Mouse (Mus musculus): ENCODE data around the gene Stxbp5.

Gene Stxbp5

DNA sequence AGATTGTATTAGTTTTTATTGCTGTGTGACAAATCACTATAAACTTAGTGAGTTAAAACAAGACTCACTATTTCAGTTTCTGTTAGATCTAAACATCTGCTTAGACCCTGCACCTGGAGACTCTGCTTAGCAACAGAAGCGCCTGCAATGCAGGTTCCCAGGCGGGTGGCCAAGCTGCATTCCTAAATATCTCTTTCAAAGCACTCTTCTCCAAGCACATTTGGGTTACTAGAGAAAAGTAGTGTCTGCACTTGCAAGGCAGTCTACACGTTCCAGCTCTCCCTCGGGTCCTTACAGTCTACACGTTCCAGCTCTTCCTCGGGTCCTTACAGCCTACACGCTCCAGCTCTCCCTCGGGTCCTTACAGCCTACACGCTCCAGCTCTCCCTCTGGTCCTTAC, 44.1 kb downstream of the Stxbp5 start:
- no peak for DNase-seq

DNA sequence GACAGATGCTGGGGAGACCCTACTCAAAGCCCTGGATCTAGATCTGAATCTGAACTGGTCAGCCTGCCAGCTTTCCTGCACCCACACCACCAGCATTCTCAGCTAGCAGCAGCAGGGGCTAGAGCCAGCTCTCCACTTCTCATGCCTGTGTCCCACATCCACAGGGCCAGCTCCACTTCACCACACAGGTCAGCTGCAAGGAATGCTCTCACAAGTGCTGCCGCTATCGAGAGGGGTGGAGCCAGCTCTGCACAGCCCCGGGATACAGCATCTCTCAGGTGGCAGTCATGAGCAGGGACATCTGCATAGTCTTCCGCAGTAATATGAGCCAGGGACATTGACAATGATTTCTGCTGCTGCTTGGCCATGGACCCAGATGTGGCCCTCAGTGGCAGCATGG, 54.5 kb downstream of the Stxbp5 start:
- DNase-seq, result no peak

DNA sequence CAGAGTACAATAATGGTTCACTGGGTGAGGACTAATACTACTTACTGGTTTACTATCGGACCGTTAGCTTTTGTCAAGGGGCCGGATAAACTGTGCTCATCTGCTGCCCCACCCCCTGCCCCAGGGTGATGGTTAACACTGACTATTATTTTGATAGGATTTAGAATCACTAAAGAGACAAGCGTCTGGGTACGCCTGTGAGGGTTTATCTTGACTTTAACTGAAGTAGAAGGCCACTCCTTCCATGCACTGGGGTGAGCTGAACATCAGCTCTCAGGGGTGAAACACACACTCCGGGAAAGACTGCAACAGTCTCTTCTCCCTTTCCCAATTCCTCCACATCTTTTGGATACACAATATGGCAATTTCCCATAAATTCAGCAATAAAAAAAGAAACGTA, 61.5 kb downstream of the Stxbp5 start:
- DNase-seq, result no peak

DNA sequence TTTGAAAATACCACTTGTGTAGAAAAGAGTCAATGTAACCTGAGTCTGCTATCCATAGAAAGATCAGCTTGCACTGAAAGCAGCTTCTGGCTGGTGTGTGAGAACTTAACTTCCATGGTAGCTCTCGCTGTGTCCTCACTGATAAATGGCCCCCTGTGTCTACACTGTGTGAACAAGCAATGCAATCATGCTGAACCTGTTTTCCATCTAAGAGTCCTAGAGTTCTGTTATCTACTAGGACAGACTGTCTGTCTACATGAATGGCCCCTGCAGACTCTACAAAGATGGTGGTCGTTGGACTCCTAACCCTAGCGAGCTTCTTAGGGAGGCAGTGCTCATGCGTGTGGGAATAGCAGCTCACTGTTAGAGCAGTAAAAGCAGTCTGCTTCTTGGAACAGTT, 65.9 kb downstream of the Stxbp5 start:
- DNase-seq, result no peak

DNA sequence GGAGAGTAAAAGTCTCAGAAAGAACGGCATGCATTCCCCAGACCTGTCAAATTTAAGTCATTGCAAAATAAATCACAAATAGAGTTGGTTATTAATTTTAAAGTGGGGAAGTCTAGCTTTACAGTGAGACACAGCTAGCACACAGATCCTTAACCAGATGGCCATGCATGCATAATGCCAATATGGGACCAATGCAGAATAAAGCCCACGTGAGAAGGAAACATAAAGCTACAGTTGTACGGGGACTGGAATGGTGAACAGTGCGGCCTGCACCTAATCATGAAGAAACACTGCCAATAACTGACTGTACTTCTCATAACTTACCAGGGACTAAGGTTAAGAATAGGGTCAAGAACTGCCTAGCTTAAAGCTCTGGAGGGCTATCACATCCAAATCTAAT, 67.9 kb downstream of the Stxbp5 start:
- no peak for DNase-seq

DNA sequence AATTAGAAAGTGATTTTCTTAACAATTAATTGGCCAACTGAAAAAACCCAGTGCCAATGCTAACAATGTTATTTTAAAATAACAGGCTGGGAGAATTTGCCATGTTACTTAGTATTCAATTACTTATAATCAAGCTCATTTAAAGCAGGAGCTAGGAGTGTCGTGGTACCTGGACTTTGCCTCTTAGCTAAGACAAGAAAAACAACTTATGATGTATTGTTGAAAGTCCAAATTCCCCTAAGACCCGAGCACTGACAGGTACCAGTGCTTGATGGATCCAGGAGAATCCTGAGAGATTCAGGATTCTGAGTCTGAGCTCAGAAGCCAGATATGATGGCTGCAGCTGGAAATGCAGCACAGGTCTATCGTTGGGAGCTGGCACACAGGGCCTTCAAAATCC, 71.1 kb downstream of the Stxbp5 start:
- DNase-seq, result no peak

DNA sequence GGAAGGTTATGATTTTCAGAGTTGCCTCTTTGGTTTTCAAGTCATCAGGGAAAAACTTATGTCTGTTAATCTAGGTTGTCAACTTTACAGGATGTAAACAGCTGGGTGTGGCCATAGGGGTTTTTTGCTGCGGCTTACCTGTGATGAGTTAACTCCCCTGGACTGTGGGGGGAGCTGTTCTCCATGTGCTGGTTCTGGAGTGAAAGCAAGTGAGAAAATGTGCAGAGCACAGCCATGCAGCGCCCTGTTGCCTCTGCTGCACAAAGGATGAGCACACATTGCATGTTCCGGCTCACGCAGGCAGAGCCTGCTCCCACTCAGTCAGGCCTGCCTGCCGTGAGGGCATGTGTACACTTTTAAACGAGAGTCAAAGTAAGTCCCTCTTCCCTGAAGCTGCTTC, 79.6 kb downstream of the Stxbp5 start:
- DNase-seq, result peak; percentile 13

DNA sequence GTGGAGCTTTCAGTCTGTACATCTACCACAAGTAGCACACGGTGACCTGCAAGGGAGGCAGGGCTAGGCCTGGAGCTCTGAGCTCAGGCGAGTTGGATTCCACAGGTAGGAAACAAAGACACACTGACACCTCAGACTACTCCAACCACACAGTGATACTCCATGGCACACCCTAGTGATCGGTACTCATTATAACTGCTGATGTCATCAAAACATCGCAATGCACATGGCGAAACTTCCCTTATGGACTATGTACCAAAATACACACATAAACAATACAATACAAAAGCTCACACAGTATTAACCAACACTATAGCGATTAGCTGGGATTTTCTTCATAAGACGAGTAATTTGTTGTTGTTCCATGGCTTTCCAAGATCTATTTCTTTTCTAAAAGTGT, 82.3 kb downstream of the Stxbp5 start:
- DNase-seq, result no peak

DNA sequence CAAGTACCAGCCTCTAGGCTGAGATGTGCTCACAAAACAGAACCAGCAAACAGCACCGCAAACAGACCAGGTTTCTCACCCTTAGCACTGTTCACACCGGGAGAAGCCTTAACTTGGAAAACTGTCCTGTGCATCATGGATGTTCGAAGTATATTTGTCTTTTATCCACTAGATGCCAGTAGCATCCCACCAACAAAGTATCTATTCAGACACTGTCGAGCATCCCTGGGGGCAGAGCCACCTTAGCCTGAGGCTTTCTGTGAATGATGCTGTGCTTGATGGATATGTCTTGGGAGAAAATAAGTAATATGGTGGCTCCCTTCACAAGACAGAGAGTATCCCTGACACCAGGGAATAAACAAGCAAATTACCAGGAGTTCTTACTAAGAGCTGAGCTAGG, 87.0 kb downstream of the Stxbp5 start:
- no peak for DNase-seq

DNA sequence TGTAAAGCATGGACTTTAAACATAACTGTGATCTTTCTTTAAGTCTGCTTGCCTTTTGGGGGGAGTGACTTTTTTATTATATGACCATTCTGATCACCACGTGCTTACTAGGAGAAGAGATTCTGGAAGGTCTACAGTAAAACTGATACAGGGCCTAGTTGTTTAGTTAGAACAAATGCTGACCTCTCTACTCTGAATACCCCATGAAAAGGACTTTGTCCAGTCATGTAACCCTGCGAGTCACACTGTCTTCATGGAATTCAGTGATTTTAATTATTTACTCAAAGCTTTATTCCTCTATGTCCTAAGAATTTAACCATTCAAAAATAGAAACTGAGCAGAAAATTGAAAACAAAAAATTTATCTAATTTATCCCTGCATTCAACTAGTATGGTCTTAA, 93.3 kb downstream of the Stxbp5 start:
- no peak for DNase-seq

DNA sequence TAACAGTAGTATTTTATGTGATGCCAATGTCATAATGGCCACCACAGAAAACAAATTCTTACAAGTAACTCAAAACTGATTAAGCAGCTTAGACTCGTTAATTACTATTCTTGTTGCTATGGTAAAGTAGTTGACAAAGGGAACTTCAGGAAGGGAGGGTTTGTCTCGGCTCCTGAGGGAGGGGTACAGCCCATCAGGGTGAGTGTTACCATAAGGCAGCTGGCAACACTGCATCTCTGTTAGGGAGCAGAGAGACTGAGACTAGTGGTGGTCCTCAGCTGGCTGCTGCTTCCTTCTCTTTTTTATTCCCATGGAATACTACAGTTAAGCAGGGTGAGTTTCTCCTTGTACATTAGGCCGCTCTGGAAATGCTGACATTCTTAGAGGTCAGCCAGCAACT, 95.5 kb downstream of the Stxbp5 start:
- DNase-seq, result no peak

DNA sequence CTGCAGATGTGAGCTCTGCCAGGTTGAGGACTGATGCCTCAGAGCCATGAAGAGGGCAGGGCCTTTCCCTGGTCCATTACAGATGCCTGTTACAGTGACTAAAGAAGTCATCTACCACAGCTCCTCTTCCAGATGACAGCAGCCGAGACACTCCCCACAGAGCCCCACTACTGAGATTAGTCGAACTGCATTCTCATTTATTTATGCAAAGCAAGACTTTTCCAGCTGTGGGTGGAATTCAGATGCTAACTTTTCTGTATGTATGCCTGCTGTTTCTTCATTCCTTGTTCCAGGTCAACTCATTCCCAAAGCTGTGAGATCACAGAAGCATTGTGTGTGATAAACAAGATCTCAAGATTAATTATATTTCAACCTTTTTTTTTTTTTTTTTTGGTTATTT, 97.8 kb downstream of the Stxbp5 start:
- DNase-seq, result no peak

DNA sequence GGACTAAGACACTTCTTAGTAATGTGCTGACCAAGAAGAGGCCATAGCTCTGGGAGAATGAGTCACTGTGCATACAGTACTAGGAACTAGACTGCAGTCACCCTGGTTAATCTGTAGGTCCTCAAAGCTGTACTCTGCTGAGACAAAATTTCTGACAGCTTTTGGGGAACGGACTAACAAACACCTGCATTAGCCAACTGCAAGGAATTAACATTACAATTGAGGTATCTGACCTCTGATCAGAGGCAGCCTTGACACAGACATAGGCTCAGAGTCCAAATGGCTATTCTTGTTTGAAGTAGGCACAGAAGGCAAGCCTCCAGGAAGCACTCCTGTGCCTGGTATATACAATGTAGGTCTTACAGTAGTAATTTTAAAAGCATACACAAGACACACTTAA, 99.3 kb downstream of the Stxbp5 start:
- DNase-seq, result no peak

DNA sequence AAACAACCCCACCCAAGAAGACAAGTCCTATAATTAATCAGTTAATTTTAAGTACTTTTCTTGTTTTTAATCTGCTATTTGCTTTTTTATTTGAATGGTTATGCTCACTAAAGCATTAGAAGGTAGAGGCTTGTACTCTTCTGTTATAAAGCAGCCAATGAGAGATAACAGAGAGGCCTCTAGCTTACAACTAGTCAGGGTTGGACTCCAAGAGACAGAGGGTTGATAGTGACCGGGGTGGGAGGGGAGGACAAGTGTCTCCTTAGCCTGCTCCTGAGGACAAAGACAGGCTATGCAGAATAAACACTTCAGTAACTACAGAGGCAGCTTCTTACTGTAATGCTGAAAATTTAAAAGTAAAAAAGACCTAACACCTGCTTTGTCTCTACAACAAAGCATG, 101.8 kb downstream of the Stxbp5 start:
- no peak for DNase-seq

DNA sequence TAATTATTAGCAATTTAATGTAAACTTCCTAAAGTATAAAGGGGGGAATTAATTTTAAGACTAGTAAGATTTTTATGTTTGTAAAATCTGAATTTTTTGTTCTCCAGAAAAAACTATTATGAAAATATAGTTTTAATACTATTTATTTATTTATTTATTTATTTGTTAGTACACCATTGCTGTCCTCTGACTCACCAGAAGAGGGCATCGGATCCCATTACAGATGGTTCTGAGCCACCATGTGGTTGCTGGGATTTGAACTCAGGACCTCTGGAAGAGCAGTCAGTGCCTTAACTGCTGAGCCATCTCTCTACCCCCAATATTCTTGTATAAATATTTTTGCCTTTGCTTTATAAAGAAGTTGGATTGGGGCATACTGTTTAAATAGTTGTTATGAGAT, 104.5 kb downstream of the Stxbp5 start:
- no peak for DNase-seq

DNA sequence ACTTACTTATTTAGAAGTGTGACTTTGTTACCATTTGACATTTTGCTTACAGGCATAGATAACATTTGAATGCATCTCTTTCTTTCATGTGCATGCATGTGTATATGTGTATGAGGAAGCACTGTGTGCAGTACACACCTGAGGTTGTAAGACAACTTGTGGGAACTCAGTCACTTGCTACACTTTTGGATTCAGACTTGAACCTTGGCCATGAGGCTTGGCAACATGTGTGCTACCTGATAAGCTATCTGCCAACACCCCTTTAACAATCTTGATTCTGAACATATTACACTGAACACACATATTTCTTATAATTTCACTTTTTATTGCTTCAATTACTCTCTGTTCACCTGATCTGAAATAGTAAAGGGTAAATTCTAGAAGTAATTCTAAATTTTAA, 106.5 kb downstream of the Stxbp5 start:
- DNase-seq, result no peak

DNA sequence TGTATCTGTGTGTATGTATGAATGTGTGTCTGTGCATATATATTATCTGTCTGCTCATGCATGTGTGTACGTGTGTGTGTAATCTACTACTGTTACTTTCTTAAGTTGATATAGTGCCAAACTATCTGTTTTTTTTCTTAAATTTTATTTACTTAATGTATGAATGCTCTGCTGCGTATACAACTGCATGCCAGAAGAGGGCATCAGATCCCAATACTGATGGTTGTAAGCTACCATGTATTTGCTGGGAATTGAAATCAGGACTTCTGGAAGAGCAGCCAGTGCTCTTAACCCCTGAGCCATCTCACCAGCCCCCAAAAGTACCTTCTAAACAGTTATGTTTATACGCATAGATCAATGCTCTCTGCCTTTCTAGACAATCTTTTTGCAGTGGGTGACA, 109.9 kb downstream of the Stxbp5 start:
- no peak for DNase-seq

DNA sequence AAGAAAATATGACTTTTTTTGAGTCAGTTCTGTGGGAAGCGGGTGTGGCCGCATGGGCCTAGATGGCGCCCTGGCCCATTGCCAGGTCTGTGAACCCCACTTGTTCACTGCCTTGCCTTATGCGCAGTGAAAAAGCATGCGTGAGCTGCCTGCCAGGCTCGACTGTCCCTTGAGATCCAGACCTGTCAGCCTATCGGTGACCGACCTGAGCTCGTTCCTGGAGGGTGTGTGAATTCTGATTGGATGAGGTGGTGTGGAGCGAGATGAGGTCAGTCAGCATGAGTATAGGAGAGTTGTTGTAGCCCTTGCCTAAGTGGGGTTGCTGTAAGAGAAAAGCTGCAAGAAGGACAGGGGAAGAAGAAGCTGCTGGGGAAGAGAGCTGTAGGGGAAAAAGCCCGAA, 114.4 kb downstream of the Stxbp5 start:
- DNase-seq, result no peak

DNA sequence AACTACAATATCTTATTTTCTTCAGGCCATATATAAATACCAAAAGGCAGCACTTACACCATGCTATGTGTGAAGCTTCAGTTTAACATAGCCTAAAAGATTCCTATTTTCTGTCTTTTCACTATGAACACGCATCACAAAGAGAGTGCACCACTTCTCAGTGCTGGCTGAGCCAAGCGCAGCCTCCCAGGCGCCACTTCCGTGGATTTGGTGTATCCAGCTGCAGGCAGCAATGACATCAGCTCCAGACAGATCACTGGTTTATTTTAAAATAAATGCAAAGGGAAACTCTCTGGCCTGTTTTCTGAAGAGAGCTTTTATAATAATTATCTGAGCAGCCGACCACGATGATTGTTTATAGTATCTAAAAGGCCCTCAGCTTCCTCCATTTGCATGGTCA, 115.2 kb downstream of the Stxbp5 start:
- DNase-seq, result no peak

DNA sequence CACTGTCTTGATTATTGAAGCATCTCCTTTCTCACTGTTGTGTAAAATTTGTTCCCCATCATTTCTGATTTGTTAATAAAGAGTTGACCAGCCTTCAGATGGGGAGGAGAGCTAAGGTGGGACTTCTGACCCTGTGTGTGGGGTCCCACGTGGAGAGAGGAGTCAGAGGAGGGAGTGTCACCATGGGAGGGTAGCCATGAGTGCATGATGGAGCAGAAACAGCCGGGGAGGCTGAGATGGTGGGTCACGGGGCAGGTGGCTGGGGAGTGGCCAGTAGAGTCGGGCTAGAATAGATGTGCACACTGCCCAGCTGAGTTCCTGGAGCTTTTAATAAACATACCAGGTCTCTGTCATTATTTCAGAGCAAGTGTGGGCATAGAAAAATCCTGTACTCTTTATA, 121.0 kb downstream of the Stxbp5 start:
- DNase-seq, result no peak

DNA sequence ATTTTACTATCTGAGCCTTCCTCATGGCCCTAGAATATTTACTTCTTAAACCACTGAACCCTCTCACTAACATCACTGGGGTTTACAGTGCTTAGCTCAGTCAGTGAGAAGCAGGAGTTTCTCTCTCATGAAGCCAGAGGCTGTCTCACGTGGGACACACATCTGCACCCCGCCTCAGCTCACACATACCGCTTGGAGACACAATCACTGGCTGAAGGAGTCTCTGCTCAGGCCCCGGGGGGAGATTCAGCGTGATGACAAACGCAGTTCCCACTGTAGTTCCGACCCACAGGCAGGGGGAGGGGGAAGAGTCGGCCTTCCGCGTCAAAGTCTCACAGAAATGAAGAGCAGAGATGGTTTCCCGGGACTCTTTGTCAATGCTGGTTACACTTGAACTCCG, 130.6 kb downstream of the Stxbp5 start:
- DNase-seq, result no peak

DNA sequence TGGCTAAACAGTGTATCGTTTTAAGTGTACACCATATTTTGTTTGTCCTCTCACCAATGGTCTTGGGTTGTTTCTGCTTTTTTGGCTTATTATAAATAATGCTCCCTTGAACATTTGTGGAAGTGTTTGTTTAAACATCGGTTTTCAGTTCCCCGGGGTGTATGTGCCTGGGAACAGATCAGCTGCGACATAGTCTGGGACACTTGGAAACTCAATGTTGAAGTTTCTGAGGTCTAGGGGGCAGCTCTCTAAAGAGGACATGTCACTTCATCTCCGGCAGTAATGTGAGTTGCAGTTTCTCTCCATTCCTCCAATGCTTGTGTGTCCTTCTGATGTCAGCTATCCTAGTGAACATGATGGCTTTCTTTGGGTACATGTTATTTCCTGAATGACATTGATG, 137.0 kb downstream of the Stxbp5 start:
- no peak for DNase-seq

DNA sequence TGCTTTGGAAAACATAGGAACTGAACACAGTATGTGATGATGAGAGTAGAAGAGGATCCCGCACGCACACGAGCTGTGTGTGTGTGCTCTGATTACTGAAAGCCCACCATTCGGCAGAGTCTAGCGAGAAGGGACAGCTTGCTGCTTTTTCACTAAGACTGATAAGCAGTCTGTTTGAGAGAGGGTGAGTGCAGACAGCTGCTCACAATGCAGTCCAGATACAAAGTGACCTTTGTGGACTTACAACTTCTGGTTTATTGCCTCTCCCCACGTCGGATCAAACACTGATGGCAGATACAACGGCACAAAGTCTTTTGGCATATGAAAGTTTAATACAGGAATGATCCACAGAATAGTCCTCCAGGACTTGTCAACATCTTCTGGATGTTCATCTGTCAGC, 140.6 kb downstream of the Stxbp5 start:
- DNase-seq, result no peak

DNA sequence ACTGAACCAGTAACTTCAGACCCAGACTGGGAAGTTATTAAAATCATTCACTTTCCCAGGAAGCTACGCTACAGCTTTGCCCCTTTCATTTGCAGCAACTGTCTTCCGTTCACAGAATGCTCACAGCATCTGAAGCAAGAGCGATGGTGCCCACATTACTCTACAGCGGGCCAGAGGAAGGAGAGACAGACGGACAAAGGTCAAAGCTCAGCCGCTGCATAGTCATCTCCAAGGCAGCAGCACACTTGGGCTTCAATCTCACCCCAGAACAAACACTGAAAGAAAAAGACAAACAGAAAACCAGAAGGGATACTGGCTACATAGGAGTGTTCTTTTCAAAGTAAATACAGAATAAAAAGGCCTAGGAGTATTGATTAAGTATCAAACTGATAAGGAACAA, 144.3 kb downstream of the Stxbp5 start:
- no peak for DNase-seq

DNA sequence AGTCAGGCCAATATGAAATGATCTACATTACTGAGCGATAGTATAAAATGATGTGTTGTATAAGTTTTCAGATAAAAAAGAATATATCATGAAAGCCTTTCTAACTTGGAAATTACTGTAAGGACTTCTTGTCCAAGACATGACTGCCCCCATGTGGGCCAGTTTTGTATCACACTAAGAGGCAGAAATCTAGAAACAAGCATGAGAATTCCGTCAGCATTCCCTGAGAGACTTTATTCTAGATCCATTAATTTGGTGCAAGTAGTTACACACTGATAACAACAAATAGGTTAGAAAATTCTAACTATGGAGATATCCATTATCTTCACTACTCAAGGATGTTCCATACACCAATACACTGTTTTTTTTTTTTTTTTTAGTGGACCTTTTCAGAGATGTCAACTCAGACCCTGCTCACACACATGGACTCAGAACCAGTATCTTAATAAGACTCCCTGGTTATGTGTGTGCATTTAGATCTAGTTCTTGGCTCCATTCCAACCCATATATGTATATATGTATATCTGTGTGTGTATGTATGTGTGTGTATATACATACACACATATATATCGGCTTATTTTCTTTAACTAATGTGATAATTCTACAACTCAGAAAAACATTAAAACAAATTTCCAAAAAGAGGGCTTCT, 145.9 kb downstream of the Stxbp5 start:
- DNase-seq, result peak; percentile 70

DNA sequence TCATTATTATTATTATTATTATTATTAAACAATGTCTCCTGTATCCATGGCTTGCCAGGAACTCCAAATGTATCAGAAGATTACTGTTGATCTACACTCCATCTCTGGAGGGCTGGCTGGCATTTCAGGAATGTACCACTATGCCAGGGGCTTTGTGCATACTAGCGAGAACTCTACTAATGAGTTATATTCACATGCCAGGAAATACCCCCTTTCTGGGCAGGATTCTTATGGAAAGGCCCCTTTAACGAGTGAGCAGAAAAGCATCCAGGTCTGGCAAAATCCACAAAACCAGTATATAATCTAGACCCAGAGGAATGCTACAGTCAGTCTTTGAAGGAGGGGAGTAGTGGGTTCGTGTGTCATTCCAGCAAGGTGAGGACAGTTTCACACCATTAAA, 167.0 kb downstream of the Stxbp5 start:
- DNase-seq, result no peak

Measured in lung, postnatal 14 days (tissue).